Mouse (Mus musculus): ENCODE results near the gene Sel1l3. TPM values are rescaled to one million over a fixed set of nuclear protein-coding genes. Genes with fewer than 3 reads are reported as not detected.
A peak's percentile ranks its signal among the peaks of the same experiment; 100 is the strongest.

The Sel1l3 gene
- total RNA-seq, 2 experiments from 2014 or later: 78.7 to 95.4 TPM

- DNase-seq (ENCODE audit: low spot score in 2 of 2): no peak
- intact Hi-C loops (cut with DNase I): no loop called here
Measured at GRCm38 (mm10) chr5:53112942-53113341, 100.8 kb downstream of the Sel1l3 start.

DNA sequence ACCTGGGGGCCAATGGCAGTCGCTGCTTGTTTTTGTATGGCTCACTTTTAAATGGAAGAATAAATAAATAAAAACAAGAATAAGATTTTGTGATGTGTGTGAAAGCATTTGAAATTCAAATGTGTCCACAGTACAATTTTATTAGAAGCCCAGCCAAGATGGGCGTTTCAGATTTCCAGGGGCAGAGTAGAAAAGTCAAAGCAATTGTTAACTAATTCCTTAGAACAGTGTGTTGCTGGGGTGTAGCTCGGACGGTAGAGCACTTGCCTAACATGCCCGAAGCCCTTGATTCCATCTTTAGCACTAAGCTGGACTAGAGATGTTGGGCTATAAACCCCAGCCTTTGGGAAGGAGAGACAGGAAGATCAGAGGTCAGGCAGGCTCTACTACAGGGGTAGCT, 102.7 kb downstream of the Sel1l3 start:
- no peak for DNase-seq (ENCODE audit: low spot score in 2 of 2)
- intact Hi-C loops (cut with DNase I): no loop called here

DNA sequence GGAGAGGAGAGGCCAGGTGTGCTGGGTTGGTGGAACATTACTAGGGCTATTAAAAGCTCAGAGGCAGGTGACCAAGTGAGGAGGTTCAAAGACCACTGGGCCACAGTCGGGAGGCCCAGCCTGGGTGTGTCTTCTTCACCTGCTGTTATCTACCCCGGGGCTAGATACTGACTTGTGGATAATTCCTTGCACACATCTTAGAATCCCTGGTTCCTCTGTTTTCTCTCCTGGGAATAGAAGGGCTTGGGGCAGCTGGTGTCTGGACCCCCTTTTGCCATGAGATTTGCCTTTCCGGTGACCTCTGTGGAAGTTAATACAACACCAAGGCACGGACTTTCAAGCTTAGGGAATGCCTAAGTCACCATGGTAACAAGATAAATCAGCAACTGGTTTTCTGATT, 103.5 kb downstream of the Sel1l3 start:
- no peak for DNase-seq (ENCODE audit: low spot score in 2 of 2)
- intact Hi-C loops (cut with DNase I): no loop called here

DNA sequence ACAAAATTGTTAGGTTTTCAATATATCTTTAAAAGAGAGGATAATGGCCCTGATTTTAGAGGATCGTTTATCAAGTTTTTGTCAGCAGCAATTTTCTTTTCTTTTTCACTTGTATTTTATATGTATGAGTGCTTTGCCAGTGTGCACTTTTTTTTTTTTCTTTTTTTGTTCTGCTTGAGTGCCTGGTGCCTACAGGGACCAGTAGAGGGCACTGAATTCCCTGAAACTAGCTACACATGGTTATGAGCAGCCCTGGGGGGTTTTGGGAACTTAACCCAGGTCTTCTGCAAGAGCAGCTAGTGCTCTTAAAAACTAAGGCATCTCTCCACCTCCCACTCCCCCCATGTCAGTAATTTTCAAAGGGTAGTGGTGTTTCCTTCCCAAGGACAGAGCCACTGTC, 105.1 kb downstream of the Sel1l3 start:
- intact Hi-C loops (cut with DNase I): no loop called here
- no peak for DNase-seq (ENCODE audit: low spot score in 2 of 2)

- intact Hi-C loops (cut with DNase I): no loop called here
- no peak for DNase-seq (ENCODE audit: low spot score in 2 of 2)
Measured at GRCm38 (mm10) chr5:53108026-53108425, 105.7 kb downstream of the Sel1l3 start.

DNA sequence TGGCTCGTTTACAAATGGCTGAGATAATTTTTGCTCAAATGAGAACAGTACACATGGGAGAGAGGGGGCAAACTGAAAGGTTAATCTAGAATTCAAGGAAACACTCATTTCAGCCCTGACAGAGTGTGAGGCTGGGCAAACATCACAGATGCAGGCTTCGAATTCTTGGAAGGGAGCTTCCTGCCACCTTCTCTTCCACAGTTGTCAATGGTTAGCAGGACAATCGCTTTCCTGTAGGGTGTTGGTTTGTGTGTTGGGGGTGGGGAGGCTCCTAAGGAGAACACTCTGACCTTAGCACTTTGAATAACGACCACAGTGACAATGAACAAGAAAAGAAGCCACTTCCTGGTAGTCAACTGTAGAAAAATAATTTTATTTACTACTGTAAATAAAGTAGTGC, 107.0 kb downstream of the Sel1l3 start:
- intact Hi-C loops (cut with DNase I): no loop called here

DNA sequence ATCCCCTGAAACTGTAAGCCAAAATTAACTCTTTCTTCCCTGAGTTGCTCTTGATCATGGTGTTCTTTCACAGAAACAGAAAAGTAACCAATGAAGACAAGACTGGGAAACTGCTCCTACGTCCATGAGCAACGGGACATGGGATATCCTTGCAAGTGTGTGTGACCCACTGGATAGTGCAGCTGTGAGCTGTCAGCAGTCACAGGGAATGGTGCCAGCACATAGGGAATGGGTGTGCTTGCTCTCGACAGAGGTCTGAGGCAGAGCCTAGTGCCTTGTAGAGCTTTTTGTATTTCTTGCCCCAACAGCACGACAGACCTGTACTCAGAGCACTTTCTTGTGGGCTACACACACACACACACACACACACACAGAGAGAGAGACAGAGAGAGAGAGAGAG, 107.6 kb downstream of the Sel1l3 start:
- no peak for DNase-seq (ENCODE audit: low spot score in 2 of 2)
- intact Hi-C loops (cut with DNase I): no loop called here

More for the DNA sequence above, 107.0 kb downstream of the Sel1l3 start:
- no peak for DNase-seq (ENCODE audit: low spot score in 2 of 2)

DNA sequence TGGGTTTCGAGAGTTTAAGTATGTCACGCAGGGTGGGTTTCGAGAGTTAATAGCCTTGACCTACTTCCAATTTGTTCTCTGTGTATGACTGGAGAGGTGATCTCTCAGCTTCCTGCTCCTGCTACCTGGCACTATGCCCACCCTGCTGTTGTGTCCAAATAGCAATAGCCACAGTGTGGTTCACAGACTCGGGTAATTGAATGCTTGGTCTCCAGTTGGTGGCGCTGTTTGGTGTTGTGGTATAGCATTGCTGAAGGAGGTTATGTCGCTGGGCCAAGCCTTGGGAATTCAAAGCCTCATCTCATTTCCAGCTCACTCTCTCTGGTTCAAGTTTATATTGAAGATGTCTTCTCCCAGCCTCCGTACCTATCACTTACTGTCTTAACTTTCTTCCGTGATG, 108.0 kb downstream of the Sel1l3 start:
- intact Hi-C loops (cut with DNase I): no loop called here
- peak; percentile 27 to 55 for DNase-seq (ENCODE audit: low spot score in 2 of 2)

DNA sequence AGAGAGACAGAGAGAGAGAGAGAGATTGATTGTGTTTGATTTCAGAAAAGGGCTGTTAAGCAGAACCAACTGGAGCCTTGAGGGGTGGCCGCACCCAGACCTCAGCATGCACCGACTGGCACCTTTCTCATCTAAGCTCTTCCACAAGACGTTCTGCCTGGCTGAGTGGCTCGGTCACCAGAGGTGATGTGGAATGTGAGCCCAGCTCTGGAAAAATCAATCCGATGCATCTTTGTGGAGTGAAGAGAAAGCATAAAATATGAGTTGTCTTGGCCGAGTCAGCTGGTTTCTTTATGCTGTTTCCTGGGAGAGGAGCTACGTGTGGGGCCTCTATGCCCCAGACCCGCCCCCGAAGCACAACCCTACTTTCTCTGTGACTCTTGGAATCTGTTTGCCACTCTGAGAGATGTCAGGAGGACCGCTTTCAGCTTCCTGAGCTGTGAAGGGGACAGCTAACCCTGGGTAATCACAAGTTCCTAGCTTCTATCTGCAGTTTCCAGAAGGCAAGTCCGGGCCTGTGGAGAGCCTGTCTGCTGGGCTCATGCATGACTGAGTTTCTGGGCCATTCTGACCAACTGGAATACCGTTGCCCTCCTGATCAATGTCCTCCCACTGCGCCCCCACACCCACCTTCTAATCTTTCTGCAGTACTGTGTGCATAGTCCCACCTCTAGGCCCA, 109.4 kb downstream of the Sel1l3 start:
- no peak for DNase-seq (ENCODE audit: low spot score in 2 of 2)
- intact Hi-C loops (cut with DNase I): no loop called here

DNA sequence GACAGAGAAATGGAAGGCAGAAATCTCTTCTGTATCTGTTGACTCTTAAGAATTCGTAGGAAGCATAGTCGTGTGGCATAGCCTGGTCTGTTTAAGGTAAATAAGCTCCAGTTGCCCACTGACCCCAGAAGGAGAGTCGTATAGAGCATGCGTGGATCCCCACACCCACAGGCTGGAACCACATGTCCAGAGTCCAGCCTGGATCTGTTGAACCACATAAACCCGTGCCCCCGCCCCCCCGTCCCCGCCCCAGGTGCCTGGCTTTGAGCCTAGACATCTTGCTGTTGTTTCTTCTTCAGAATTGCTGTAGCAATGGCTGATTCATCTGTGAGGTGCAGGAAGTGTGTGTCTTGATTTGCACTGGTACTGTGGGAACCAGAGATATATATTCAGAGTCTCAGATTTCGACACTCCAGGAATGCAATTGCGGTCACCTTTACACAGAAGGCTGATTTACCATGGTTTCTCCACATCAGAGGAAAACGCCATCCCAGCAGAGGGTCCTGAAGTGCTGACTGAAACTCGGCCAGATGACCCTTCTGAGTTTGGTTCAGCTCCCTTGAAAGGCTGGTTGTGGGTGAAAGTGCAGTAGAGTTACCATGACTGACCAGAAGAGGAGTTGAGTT, 111.8 kb downstream of the Sel1l3 start:
- intact Hi-C loops (cut with DNase I): no loop called here
- no peak for DNase-seq (ENCODE audit: low spot score in 2 of 2)

- DNase-seq (ENCODE audit: low spot score in 2 of 2): peak in 1 of 2 experiments; percentile 19
- intact Hi-C loops (cut with DNase I): no loop called here
Measured at GRCm38 (mm10) chr5:53091331-53091730, 122.4 kb downstream of the Sel1l3 start.

GRCm38 (mm10) chr5:53087452-53087851, 126.3 kb downstream of the Sel1l3 start:
- intact Hi-C loops (cut with DNase I): no loop called here
- no peak for DNase-seq (ENCODE audit: low spot score in 2 of 2)

GRCm38 (mm10) chr5:53078453-53078852, 135.3 kb downstream of the Sel1l3 start:
- DNase-seq (ENCODE audit: low spot score in 2 of 2): no peak

GRCm38 (mm10) chr5:53074553-53074952, 139.2 kb downstream of the Sel1l3 start:
- intact Hi-C loops (cut with DNase I): no loop called here

More at GRCm38 (mm10) chr5:53078453-53078852, 135.3 kb downstream of the Sel1l3 start:
- intact Hi-C loops (cut with DNase I): no loop called here

DNA sequence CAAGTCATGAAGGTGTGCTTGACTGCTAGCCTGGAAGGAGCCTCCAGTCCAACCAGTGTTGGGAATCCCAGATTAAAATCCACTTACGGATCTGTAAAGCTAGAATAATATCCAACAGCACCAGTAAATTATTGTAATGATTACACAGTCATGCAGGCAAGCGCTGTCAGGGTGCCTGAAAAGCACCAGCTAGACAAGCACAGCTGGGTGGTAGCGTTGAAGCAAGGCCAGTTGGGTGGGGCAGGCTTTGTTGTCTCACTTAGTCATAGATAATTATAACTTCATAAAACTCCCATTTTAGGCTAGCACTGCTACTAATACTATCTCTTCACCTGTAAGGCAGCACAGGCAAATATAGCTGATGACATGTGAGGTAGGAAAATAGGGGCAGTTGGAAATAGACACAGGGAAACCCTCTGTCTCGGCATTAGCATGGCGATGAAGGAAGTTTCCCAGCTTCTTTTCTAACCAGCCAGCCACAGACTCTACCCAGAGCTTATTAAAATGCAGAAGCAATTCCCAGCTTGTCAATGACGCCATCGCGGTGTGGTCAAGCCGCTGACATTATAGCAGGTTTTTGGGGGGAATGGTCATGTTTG, 152.1 kb downstream of the Sel1l3 start:
- DNase-seq (ENCODE audit: low spot score in 2 of 2): no peak
- intact Hi-C loops (cut with DNase I): no loop called here

More at GRCm38 (mm10) chr5:53074553-53074952, 139.2 kb downstream of the Sel1l3 start:
- no peak for DNase-seq (ENCODE audit: low spot score in 2 of 2)

Other genes starting within 250 kb of the Sel1l3 start
- gene Slc34a2, start 175.8 kb downstream of the Sel1l3 start, total RNA-seq (2021): under 1 TPM in 1 of 2 experiments, not detected in 1; 0.40 TPM
- gene Smim20, start 53.2 kb upstream of the Sel1l3 start, total RNA-seq (2021): 10 to 100 TPM; 31.1 to 33.2 TPM